ENCODE assay signal across 8 mouse cellular contexts in genomic region chr13:111725165-111726077, GRCm38 (mm10). TPM values are rescaled to one million over a fixed set of nuclear protein-coding genes. Genes with fewer than 3 reads are reported as not detected.
DNase-seq lines count a peak whose midpoint lies in the region; ATAC-seq and TF ChIP-seq lines count a peak whose summit lies in the region.

No protein-coding gene starts in this region.

- H3K27me3 ChIP-seq in megakaryocyte, embryonic 14.5 days (replicated peaks), result no peaks in the 10 kb centered on the region

- no peak overlapping the region for H3K27ac ChIP-seq in cortical plate, adult 2 months (ENCODE audit: insufficient read depth, low read length)

- TF ChIP-seq CTCF in cortical plate, adult 2 months (IDR thresholded peaks at IDR 0.05; ENCODE audit: extremely low read depth, insufficient read depth, low read length), result no peak

- peak; percentile 97 for DNase-seq in gastrocnemius, adult 8-10 months (ENCODE audit: low spot score in 2 of 2)
- peak; percentile 96 for DNase-seq in hindlimb bud, embryonic 11.5 days (ENCODE audit: extremely low spot score, low read depth, low spot score)
- DNase-seq in left cerebral cortex, adult 8-10 months (ENCODE audit: low spot score in 2 of 2), result peak; percentile 88 to 95
- peak; percentile 96 for DNase-seq in right cerebral cortex, postnatal 10 days (ENCODE audit: low spot score in 2 of 2)
- peak; percentile 91 for DNase-seq in urinary bladder, postnatal 25 days (ENCODE audit: low spot score)

- no peaks in the 10 kb centered on the region for H3K36me3 ChIP-seq in megakaryocyte, embryonic 14.5 days (replicated peaks; ENCODE audit: low read length)

- H3K4me1 ChIP-seq in cortical plate, adult 2 months (ENCODE audit: control insufficient read depth, insufficient read depth, low read length), result peaks cover 2% of the 10 kb centered on the region; the same call in 1 of the 2 replicates
- H3K4me1 ChIP-seq in megakaryocyte, embryonic 14.5 days, result peaks cover 11% of the 10 kb centered on the region

- H3K9me3 ChIP-seq in megakaryocyte, embryonic 14.5 days, result peaks cover 10% of the 10 kb centered on the region

- peak; percentile 92 for ATAC-seq in activated CD4-positive, CD25-positive, alpha-beta regulatory T cell, adult 4 months

- peak overlapping the region; percentile 71 for H3K4me3 ChIP-seq in cortical plate, adult 2 months (ENCODE audit: insufficient read depth, low read length)
- peak overlapping the region; percentile 98 for H3K4me3 ChIP-seq in megakaryocyte, embryonic 14.5 days (replicated peaks)

- peak; percentile 36; the same call in 1 of the 2 replicates for TF ChIP-seq POLR2A in cortical plate, adult 2 months (IDR thresholded peaks at IDR 0.05; ENCODE audit: extremely low read depth, insufficient read depth, low read length)

RNA-seq across cellular contexts. Expression of gene Mier3, which starts 44.6 kb away (rescaled TPM):
- 10 to 100 TPM; 15.6 to 18.9 TPM for polyA plus RNA-seq in activated CD4-positive, CD25-positive, alpha-beta regulatory T cell, adult 4 months (2017; shearing (Covaris generic))
- 10.3 and 12.0 TPM in 2 replicates for polyA plus RNA-seq in cortical plate, adult 2 months (2012; rRNA removed)
- 10 to 100 TPM in 1 of 4 experiments, 1 to 10 TPM in 3; 6.9 to 10.2 (median 9.1) TPM for total RNA-seq in gastrocnemius, adult 8-10 months (2022)
- total RNA-seq in left cerebral cortex, adult 8-10 months (2022), result 10 to 100 TPM; 27.9 to 32.1 (median 30.4) TPM
- 0.17 TPM in 1 of 2 replicates, not detected in the other for polyA plus RNA-seq in megakaryocyte, embryonic 14.5 days (2012; ENCODE audit: insufficient read depth, low replicate concordance)
